Mouse (Mus musculus): ENCODE results near the gene Slc28a1.
"Not testable (repeated sequence)": the region's sequence is repeated elsewhere in the genome, so short reads cannot be mapped to it uniquely, and the experiment has no call there.

Gene Slc28a1

GRCm38 (mm10) chr7:81125215-81126175 is 10.9 kb downstream of the Slc28a1 start:
- peak; percentile 52 to 55 for DNase-seq

GRCm38 (mm10) chr7:81131864-81132263 is 17.3 kb downstream of the Slc28a1 start:
- DNase-seq: no peak

- DNase-seq: no peak
Measured at GRCm38 (mm10) chr7:81132851-81133279, 18.3 kb downstream of the Slc28a1 start.

GRCm38 (mm10) chr7:81133416-81133815 is 18.8 kb downstream of the Slc28a1 start:
- no peak for DNase-seq

GRCm38 (mm10) chr7:81133941-81134340 is 19.3 kb downstream of the Slc28a1 start:
- DNase-seq: no peak

- DNase-seq: no peak
Measured at GRCm38 (mm10) chr7:81134614-81135067, 20.0 kb downstream of the Slc28a1 start.

GRCm38 (mm10) chr7:81137292-81137691 is 22.7 kb downstream of the Slc28a1 start:
- DNase-seq: no peak

GRCm38 (mm10) chr7:81139100-81139499 is 24.5 kb downstream of the Slc28a1 start:
- DNase-seq: no peak

- DNase-seq: no peak
Measured at GRCm38 (mm10) chr7:81139671-81140404, 25.2 kb downstream of the Slc28a1 start.

GRCm38 (mm10) chr7:81141541-81141940 is 26.9 kb downstream of the Slc28a1 start:
- DNase-seq: no peak

- not testable (repeated sequence) for DNase-seq
Measured at GRCm38 (mm10) chr7:81143056-81143455, 28.5 kb downstream of the Slc28a1 start.

GRCm38 (mm10) chr7:81149759-81150158 is 35.2 kb downstream of the Slc28a1 start:
- no peak for DNase-seq

GRCm38 (mm10) chr7:81151216-81151615 is 36.6 kb downstream of the Slc28a1 start:
- no peak for DNase-seq

GRCm38 (mm10) chr7:81152306-81152705 is 37.7 kb downstream of the Slc28a1 start:
- no peak for DNase-seq

GRCm38 (mm10) chr7:81152826-81153225 is 38.2 kb downstream of the Slc28a1 start:
- no peak for DNase-seq

GRCm38 (mm10) chr7:81153327-81153726 is 38.7 kb downstream of the Slc28a1 start:
- no peak for DNase-seq

- DNase-seq: not testable (repeated sequence)
Measured at GRCm38 (mm10) chr7:81154244-81154643, 39.6 kb downstream of the Slc28a1 start.

- DNase-seq: peak; percentile 72 to 77
Measured at GRCm38 (mm10) chr7:81154960-81155359, 40.4 kb downstream of the Slc28a1 start.

- no peak for DNase-seq
Measured at GRCm38 (mm10) chr7:81158933-81159332, 44.3 kb downstream of the Slc28a1 start.

GRCm38 (mm10) chr7:81161666-81162065 is 47.1 kb downstream of the Slc28a1 start:
- DNase-seq: peak; percentile 46 to 65

- DNase-seq: peak; percentile 85 to 91
Measured at GRCm38 (mm10) chr7:81162345-81162744, 47.7 kb downstream of the Slc28a1 start.

- DNase-seq: no peak
Measured at GRCm38 (mm10) chr7:81164411-81164810, 49.8 kb downstream of the Slc28a1 start.

GRCm38 (mm10) chr7:81167124-81167523 is 52.5 kb downstream of the Slc28a1 start:
- DNase-seq: peak; percentile 51 to 52

Data from cerebellum, postnatal 14 days (tissue).